Mouse (Mus musculus) megakaryocyte progenitor cell, adult 5-6 weeks (primary cell): Measurements from ENCODE around the gene Eif2s2. TPM values are rescaled to one million over a fixed set of nuclear protein-coding genes. Genes with fewer than 3 reads are reported as not detected.
"Not testable (repeated sequence)": the region's sequence is repeated elsewhere in the genome, so short reads cannot be mapped to it uniquely, and the experiment has no call there.

Experiments used
- ATAC-seq: replicated peaks from 2 replicates; pipeline ENCODE4 v1.8.0; 2016; ENCODE audit warnings: mild to moderate bottlenecking, moderate TSS enrichment, inconsistent platforms; ENCODE audit not compliant: poor library complexity
- total RNA-seq, 2 experiments: library from RNA; stranded (forward) in 1 of 2; stranded (reverse) in 1 of 2; fragments of 157-497, 149-512 nt in 1 of 2; fragments of 200-1000 nt in 1 of 2; gene quantifications; 2 replicates each; pipeline versions ENCODE4 v1.2.3 to v1.2.4; 2015 to 2017

Gene Eif2s2
- 221 and 224 TPM in 2 replicates for total RNA-seq (2015)
- 199 and 212 TPM in 2 replicates for total RNA-seq (2017)

DNA sequence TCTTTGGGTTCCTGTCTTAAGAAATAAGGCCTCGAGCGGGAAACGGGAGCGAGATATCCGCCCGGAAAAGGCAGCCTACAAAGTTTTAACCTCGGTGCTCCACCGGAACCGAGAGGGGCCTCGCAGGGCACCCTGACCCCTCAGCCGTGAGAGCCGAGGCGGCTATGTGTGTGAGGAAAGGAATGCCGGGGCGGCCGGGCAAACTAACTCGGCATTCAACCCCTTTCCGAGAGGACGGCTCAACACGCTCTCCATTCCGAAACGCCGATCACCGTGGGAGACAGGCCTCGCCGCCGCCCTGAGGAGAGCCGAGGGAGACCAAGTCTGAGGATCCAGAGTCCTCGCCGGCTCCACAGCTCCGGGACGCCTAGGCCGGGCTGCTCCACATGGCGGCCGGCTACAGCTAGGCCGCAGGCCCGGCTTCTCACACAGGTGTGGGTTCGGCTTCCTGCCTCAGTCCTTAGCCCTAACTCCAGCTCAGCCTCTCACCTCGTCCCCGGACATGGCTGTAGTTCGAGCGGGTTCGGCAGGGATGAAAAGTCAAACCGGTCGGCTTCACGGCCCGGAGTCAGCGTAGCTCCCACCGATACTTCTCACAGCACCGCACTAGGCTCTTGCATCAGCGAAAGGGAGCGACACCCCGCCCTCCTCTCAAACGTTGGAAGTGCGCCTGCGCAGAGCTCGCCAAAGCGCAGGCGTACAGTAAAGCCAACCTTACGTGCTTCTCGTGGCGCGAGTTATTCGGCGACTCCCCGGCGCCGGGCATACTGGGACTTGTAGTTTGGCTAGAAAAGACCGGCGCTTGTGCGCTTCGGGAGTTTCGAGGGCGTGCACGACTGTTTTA, at the start of gene Eif2s2:
Gene Eif2s2 (minus strand): TSS at position 735 of the 844 bp plus-strand sequence.
- peak; percentile 97 for ATAC-seq

DNA sequence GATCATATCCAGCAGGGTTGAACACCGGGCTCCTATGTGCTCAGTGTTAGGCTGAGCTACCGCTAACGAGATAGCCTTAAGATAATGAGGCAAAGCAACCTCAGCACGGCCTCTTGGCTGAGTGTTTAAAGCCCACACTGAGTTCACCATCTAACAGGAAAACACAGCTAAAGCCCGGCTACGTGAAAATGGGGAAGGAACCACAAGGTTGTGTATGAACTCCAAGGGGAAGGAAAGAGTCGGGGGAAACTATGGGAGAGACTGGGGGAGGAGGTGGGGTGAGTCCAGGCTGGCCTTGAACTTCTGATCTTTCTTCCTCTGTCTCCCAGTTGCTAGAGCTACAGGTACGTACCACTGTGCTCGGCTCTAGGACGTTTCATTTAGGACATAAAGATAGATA, 49.2 kb upstream of the Eif2s2 start:
- ATAC-seq: peak; percentile 45

DNA sequence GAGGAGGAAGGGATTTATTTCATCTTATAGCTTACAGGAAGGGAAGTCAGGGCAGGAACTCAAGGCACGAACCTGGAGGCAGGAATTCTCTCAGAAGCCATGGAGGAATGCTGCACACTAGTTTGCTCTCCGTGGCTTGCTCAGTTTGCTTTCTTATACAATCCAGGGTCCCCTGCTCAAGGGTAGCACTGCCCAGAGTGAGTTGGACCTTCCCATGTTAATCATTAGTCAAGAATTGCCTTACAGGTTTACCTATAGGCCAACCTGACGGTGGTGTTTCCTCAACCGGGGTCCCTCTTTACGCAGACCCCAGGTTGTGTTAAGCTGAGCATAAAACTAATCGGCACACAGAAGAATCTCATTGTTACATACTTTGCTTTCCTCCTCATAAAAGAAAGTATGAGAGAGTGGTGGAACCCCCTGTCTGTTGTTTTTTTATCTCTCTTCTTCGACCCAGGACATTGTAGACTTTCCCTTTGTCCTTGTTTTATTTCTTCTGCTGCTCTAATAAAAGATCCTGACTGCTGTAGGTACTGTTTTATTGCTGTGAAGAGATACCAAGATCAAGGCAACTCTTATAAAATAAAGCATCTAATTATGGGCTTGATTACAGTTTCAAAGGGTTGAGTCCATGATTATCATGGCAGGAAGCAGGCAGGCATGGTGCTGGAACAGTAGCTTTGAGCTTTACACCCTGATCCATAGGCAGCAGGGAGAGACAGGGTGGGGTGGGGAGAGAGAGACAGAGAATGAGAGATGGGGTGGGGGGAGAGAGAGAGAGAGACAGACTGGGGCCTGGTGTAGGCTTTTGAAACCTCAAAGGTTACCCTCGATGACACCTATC, 45.0 kb upstream of the Eif2s2 start:
- ATAC-seq: no peak

DNA sequence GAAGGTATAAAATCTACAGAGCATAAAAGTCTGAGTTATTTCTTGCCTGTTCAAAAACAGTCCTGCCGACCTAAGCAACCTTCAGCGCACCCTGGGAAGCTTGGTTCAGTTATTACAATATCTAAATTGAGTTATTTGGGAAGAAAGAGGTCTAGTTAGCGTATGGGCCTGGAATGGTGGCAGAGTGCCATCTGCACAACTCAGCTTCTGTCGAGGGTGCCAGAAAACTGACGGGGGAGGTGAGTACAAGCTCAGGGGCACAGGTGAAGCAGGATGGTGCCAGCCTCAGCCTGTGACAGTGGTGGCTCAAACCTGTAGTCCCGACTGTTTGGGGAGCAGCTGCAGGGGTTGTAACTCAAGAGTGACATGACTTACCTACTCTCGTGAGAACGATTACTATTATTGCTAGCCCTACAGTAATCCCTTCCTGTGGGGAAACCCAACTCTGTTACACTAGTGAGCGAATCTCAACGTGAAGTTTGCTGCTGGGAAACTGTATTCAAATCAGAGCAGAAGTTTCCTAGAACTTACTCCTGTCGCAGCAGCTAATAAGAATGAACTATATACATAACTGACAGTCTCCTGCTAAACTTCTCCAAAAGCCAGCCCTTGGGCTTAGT, 43.9 kb upstream of the Eif2s2 start:
- ATAC-seq: no peak

DNA sequence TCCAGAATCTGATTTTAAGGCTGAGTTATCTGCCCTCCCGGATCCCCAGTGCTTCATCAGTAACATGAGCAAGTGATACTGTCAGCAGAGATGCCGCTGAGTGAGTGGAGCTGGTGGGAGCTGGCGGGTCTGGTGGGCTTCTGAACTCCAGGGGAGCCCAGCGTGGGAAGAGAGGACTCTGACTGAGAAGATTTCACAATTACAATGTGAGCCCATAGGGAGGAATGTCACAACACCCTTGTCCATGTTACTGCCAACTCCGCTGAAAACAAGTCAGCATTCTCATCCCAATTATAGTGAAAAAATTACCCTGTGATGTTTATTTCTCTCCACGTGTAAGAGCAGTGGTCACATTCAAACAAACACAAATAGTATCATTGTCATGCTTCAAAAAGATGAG, 43.4 kb upstream of the Eif2s2 start:
- ATAC-seq: no peak

DNA sequence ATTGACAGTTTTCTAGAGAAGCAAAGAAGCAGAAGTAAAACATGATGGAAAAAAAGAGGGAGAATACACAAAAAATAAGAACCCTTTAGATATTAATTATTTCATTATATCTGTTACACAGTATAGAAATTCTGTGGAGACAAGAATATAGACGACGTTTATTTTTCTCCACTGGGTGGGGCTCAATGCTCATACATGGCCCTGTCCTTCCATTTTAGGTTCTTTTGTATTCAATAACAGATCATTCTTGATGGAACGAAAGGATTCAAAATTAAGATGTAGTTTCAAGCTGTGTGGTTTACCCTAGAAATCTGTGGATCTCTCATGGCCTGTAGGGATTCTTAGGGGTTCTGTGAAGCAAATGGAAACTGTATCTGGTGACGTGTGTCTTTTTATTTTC, 41.1 kb upstream of the Eif2s2 start:
- ATAC-seq: no peak

DNA sequence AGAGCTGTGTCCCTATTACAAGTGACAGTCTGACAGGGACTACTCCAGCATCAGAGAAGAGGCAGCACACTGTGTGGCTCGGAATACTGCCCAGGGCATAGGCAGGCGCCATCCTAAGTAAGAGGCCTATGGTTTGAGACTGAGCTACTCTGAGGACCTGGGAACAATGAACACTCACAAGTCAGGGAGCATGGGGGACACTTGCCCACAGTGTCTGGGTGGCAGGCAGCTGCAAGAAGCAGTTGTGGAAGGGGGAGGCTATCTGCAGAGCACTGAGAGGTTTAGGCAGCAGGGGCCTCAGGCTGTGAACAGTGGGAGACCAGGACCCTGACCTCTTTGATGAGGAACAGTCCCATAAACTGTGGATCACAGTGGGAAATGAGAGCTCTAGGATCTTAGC, 35.6 kb upstream of the Eif2s2 start:
- no peak for ATAC-seq

DNA sequence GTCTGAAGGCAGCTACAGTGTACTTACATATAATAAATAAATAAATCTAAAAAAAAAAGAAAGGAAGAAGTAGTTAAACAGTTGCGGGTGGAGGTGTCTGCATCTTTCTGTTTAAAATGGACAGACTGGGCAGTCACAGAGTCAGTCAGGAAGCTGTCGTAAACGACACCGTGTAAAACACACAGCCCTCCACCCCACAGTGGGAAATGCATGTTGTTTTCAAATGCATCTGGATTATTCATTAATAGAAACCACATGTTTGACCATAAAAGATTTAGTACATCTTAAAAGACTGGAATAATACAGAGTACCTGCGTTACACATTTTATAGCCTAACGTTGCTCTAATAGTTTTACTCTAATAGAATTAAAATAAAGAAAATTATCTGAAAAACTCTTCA, 34.1 kb upstream of the Eif2s2 start:
- ATAC-seq: no peak

DNA sequence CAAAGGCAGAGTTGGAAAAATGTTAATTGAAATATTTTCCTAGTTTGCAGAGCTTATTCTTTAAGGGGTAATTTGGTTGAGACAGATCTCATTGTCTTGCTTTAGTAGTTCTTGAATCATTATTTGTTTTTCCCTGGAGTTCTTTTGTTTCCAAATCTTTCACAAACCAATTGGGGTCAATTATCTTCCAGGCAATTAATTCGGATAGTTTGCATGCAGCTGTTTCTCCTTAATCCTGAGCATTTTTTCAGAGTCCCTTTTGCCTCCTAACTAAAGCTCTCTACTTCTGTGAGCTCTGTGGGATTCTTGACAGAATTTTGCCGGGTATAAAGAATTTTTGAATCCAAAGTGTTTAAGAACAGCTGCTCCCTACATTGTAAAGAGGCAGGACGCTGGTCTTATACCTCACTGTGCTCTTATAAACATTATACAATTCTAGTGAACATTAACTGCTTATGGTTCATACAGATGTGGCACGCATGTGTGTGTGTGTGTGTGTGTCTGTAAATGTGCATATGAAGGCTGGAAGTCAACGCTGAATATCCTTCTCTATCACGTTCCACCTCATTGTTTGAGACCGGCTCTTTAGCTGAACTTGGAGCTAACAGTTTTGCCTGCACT, 32.8 kb upstream of the Eif2s2 start:
- ATAC-seq: no peak

DNA sequence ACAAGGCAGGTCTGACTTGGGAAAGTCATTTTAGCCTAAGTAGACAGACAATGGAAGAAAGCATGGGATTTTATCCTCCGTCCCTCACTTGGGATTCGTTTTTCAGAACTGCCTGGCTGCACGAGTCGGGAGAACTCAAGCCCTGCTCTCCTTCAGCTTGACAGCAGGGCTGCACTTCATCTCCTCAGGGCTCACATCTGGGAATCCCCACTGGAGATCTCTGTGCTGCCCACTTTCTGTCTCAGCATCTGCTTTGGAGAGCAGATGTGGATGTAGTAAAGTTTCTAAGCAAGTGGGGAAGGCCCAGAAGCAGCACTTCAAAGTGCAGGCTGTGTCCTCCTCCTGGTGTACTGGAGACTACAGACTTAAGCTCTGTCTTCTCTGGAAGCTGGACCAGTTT, 29.4 kb upstream of the Eif2s2 start:
- not testable (repeated sequence) for ATAC-seq

DNA sequence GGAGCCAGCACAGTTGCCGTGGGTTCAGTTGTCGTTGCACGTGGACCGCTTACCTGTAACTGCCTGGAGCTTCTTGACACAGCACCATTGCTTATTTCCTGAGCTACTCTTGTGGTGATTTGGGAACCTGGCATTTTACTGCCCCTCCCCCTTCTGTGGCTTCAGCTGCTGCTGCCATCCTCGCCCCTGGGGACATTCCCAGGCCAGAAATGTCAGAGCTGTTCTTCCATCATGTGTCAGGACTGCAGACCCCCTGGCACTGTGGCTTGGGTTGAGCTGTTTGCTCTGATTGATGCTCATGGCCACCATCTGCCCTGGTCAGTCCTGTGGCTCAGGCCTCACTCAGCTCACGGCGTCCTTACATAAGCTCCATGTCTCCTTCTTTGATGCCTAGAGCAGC, 28.2 kb upstream of the Eif2s2 start:
- no peak for ATAC-seq

DNA sequence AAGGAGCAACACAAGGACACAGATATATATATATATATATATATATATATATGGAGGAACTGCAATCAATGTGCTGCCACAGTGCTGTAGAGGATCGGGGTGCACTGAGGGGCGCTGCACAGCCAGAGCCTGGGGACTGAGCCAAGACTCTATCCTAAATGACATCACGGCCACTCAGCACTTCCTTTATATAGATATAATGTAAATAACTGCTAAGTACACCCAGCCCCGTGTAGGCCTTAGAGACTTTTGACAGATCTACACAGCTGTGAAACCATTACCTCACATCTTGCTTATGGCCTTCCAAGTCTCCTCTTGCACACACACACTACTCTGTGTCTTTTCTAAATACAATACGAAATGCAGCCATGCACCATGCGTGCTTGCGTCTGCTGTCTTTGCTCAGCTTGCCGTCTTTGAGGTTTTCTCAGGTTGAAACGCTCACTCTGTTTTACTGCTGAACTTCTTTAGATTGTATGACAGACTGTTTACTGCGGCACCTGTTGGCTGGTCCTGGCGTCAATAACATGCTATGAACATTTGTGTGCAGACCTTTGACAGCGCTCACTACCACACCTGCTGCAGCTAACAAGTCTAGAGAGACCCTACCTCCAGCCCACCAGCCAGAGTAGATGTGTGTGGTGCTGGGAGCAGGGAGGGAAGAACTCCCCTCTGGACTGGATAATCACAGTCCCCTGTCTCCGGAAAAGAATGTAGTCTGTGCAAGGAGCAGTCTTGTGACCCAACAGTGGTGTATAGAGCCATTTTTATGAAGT, 25.3 kb upstream of the Eif2s2 start:
- ATAC-seq: no peak

DNA sequence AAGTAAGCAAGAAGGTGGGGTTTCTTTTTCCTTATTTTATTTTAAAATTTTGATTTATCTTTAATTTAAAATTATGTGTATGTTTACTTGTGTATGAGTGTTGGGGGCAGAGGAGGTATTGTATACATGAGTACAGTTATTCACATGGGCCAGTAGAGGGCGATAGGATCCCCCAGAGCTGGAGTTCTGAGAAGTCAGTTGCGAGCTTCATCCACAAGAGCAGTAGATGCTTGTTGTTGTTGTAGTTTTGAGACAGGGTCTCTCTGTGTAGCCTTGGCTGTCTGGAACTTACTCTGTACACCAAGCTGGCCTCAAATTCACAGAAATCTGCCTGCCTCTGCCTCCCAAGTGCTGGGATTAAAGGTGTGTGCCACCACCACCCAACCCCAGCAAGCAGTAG, 23.8 kb upstream of the Eif2s2 start:
- ATAC-seq: peak; percentile 87

DNA sequence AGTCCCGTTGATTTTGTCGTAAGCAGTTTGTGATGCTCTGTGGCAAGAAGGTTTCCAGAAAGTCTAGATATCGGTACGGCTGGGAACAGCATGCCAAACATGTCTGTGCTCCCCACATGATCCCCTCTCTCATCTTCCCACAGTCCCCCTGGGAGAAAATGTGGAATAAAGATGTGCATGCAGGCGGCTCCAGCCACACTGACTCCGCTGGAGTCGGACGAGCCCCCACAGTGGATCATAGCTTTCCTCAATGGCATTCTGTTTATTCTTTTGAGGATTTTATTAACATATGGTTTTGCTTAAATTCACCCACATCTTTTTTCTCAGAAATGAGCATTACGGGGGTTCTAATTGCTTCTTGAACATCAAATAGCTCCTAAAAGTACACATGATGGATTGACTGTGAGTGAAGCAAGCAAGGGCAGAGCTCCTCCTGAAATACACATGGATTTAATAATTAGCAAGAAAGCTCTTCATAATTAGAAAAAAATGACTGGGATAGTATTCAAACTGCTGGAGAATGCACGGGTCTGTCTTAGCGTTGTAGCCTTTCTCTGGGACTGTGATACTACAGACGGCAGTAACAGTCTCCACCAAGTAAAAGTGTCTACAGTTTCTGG, 23.3 kb upstream of the Eif2s2 start:
- no peak for ATAC-seq

DNA sequence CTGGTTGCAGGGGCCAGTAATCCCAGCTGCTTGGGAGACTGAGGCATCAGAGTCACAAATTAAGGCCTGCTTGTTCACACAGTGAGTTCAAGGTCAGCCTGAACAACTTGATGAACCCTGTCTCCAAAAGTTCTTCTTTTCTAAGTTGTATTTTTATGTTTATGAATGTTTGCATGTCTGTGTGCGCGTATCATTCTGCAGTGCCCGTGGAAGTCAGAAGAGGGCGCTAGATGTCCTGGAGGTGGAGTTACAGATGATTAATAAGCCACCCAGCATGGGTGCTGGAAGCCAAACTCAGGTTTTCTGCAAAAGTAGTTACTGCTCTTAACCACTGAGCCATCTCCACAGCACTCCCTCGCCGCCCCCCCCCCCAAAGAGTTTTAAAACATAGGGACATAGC, 17.1 kb upstream of the Eif2s2 start:
- ATAC-seq: peak; percentile 57; the same call in 1 of the 2 replicates

DNA sequence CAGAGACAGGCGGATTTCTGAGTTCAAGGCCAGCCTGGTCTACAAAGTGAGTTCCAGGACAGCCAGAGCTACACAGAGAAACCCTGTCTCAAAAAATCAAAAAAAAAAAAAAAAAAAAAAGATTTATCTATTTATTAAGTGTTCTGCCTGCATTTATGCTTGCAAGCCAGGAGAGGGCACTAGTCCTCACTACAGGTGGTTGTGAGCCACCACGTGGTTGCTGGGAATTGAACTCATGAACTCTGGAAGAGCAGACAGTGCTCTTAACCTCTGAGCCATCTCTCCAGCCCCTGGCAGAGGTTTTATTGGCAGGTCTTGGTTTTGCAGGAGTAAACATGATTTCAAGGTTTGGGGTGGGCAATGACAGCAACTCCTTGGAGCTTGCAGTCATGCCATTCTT, 15.5 kb upstream of the Eif2s2 start:
- ATAC-seq: not testable (repeated sequence)

DNA sequence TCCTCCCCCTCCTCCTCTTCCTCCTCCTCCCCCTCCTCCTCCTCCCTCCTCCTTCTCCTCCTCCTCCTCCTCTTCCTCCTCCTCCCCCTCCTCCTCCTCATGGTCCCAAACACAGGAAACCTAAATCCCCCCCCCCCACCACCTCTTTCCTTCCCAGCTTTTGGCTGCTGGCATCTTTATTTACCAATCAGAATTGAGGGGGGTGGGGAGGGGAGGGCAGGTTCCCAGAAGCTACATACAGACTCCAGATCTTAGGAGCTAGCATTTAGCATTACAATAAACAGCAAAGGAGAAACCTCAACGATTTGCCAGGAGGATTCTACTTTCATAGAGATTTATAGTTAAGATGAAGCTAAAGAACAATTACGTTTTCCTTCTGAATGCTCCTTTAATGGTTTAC, 13.1 kb upstream of the Eif2s2 start:
- no peak for ATAC-seq

DNA sequence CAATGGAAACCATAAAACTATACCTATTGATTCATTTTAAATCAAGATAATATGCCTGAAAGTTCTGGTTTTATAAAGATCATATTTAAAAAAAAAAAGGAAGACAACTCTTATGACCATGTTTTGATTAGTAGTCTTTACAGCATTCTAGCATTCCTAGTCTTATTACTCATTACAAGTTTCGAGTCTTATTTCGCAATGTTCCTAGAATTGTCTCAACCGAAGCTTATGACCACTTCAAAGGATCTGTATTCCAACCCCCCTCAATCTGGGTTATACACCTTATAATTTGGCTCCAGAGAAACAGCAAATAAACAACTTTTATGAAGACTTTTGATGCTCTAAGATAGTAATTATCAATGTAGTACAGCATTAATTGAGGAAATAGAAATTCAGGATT, 9.4 kb upstream of the Eif2s2 start:
- ATAC-seq: no peak; the same call in 1 of the 2 replicates

DNA sequence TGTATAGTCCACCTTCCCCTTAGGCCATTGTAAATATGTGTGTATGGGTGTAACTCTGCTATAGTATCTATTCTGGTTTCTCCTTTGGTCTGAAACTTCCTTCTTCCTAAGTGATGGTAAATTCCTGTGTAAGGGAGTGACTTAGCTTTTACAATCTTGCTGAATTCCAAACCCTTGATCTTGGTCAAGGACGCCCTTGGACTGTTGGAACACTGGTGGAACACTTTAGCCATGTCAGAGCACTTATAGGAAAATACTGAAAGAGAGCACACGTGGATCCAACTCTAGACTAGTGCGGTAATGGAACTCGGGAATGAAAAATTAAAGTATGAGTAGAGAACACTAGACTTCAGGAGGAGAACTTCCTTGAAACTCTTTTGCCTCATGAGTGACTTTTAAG, 6.7 kb upstream of the Eif2s2 start:
- not testable (repeated sequence) for ATAC-seq

DNA sequence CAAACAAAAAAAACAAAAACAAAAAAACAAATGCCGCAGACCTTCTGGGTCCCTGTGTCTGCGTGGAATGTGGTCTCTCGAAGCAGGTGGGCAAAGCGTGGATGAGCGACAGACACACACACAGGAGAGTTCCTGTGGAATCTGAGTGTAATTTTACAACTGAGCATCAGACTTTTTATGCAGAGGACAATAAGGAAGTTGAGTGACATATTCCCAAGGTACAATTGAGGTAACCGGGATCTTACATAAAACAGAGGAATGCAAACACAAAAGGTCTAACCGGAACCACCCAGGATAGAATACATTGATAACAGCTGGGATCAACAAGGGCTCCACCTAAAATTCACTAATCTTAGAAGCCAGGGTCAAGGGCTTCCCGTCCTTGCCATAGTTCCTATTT, 6.3 kb upstream of the Eif2s2 start:
- ATAC-seq: not testable (repeated sequence)
